Mouse (Mus musculus) cerebellum, postnatal 36 days (tissue): Measurements from ENCODE around the gene Ttc30a1.

ENCODE experiments used
- DNase-seq, 2 experiments: peaks; one replicate each; pipeline ENCODE4 v3.0.0; 2021 to 2022; ENCODE audit warnings: mixed read lengths in 2 of 2

Gene Ttc30a1

DNA sequence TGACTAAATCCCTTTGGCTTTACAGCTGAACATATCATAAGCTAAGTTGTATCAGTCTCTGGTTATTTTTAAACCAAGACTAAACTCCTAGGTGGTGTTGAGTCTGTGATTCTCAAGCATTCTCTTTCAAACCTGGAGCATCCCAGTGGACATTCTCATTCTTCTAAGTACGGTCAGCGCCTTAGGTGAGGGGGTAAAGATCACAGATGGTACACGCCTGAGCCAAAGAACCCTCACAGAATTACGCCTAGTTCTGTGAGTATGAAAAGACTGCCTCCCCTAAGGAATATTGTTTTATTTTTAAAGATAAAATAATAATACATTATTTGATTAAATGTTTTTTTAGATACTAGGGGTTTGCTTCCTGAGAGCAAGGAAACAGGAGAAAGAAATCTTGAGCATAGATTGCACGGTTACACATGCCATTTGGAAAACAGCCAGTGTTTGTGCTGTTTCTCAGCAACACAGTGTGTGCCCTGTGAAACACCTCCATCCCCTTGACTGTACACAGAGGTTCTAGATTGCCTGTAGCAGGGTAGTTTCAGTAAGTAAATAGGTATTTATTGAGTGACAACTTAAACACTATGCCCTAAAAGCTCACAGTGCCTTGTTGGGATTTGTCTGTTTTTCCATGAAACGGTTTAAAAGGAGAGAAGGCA is 51.9 kb downstream of the Ttc30a1 start:
- no peak for DNase-seq

DNA sequence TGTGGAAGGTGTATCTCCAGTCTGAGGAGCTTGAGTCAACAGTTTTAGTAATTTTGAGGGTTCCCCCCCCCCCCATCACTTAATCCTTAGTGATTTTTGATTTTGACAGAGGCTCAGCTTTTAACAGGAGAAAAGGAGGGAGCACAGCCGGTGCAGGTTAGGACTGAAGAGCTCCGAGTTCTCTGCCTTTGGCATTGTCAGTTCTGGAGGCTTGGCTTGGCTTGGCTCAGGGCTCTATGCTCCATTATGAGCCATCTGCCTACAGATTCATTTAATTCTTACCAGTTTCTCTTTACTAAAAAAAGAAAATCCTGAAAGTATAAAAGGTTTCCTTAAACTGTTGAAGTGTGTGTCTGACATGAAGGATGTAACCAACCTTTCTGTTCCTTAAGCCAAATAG is 52.6 kb downstream of the Ttc30a1 start:
- DNase-seq: peak; percentile 47 to 54
